Mouse (Mus musculus) lung, postnatal 0 days (tissue): Measurements from ENCODE around the gene Map2k1. TPM values are rescaled to one million over a fixed set of nuclear protein-coding genes. Genes with fewer than 3 reads are reported as not detected.
A peak's percentile ranks its signal among the peaks of the same experiment; 100 is the strongest.

ENCODE experiments used
- ATAC-seq: fragments of 200-750 bp; cut with Nextera tagmentation; 2 replicates; pipeline ENCODE4 v1.8.0; 2017; ENCODE audit warnings: moderate library complexity
- DNase-seq: peaks from one replicate; pipeline ENCODE4 v3.0.0-alpha.2; 2016; ENCODE audit warnings: low spot score
- H3K27ac ChIP-seq: fragments of 300-500 bp; sonication (generic); 2 replicates; pipeline ENCODE4 v1.5.1; 2014; ENCODE audit warnings: antibody characterized with exemption, mild to moderate bottlenecking, low read length, mixed read lengths
- H3K27me3 ChIP-seq: fragments of 300-500 bp; sonication (generic); replicated peaks from 2 replicates; pipeline ENCODE4 v1.6.1; 2014; ENCODE audit warnings: low read length, mixed read lengths; ENCODE audit not compliant: insufficient read depth
- H3K36me3 ChIP-seq: fragments of 300-500 bp; sonication (generic); 2 replicates; pipeline ENCODE4 v1.6.1; 2014; ENCODE audit warnings: low read length, mixed read lengths; ENCODE audit not compliant: insufficient read depth
- H3K4me1 ChIP-seq: fragments of 300-500 bp; sonication (generic); 2 replicates; pipeline ENCODE4 v1.6.1; 2014; ENCODE audit warnings: antibody characterized with exemption, low read depth, low read length, mixed read lengths; ENCODE audit not compliant: insufficient read depth
- H3K4me2 ChIP-seq: fragments of 300-500 bp; sonication (generic); replicated peaks from 2 replicates; pipeline ENCODE4 v1.6.1; 2014; ENCODE audit warnings: low read depth, mild to moderate bottlenecking, low read length, moderate library complexity, mixed read lengths
- H3K4me3 ChIP-seq: fragments of 300-500 bp; sonication (generic); 2 replicates; pipeline ENCODE4 v1.5.1; 2014; ENCODE audit warnings: low read depth, low read length
- H3K9ac ChIP-seq: fragments of 300-500 bp; sonication (generic); replicated peaks from 2 replicates; pipeline ENCODE4 v1.6.1; 2014; ENCODE audit warnings: low read depth, mild to moderate bottlenecking
- H3K9me3 ChIP-seq: fragments of 300-500 bp; sonication (generic); 2 replicates; pipeline ENCODE4 v1.6.1; 2016; ENCODE audit warnings: low read length, mixed read lengths
- CTCF ChIP-seq: IDR thresholded peaks from 2 replicates; pipeline ENCODE4 v1.5.1; 2016; ENCODE audit warnings: antibody characterized with exemption, mild to moderate bottlenecking
- EP300 ChIP-seq: IDR thresholded peaks from 2 replicates; pipeline ENCODE4 v1.6.1; 2016; ENCODE audit warnings: antibody characterized with exemption, mild to moderate bottlenecking, control low read depth
- WGBS: fragments of 180-500 bp; shearing (Covaris S2); extraction: QIAGEN DNeasy Blood & Tissue Kit; methylation state at CpG from one replicate; pipeline ENCODE4 v1.1.7; 2014; 5-methylcytosine and 5-hydroxymethylcytosine counted together
- polyA plus RNA-seq: library from polyadenylated mRNA; unstranded; fragments of >200 nt; fragmentation: Nextera tagmentation; extraction: Ambion mirVana; gene quantifications from 2 replicates; pipeline ENCODE4 v1.2.1, GENCODE M21; 2015

Map2k1 gene
- polyA plus RNA-seq, 1 experiment from 2014 or later: 67.1 TPM

GRCm38 (mm10) chr9:64236056-64236455 is 17.4 kb downstream of the Map2k1 start:
- TF ChIP-seq EP300 (no peak), CTCF (no peak)
- H3K9me3 ChIP-seq: no peaks in the 10 kb centered on the region
- H3K4me1 ChIP-seq: peaks cover 13% of the 10 kb centered on the region; the same call in 1 of the 2 replicates
- no peak overlapping the region for H3K4me2 ChIP-seq
- no peak overlapping the region for H3K27ac ChIP-seq
- ATAC-seq: no peak
- DNase-seq: no peak
- no peaks in the 10 kb centered on the region for H3K36me3 ChIP-seq
- no peaks in the 10 kb centered on the region for H3K27me3 ChIP-seq
- WGBS: 97% methylated on average over 7 of the region's 7 CpGs
- no peak overlapping the region for H3K4me3 ChIP-seq
- no peak overlapping the region for H3K9ac ChIP-seq

- no peaks in the 10 kb centered on the region for H3K27me3 ChIP-seq
- H3K27ac ChIP-seq: peak within 1 kb of the TSS; percentile 43; the same call in 1 of the 2 replicates
- TF ChIP-seq EP300 (no peak), CTCF (no peak)
- DNase-seq (no peak), ATAC-seq (no peak)
- no peak within 1 kb of the TSS for H3K4me2 ChIP-seq
- no peak within 1 kb of the TSS for H3K4me3 ChIP-seq
- no peaks in the 10 kb centered on the region for H3K36me3 ChIP-seq
- H3K4me1 ChIP-seq: peaks cover 13% of the 10 kb centered on the region; the same call in 1 of the 2 replicates
- no peak within 1 kb of the TSS for H3K9ac ChIP-seq
- WGBS: 87% methylated on average over 8 of the region's 8 CpGs
- no peaks in the 10 kb centered on the region for H3K9me3 ChIP-seq
These were observed 18.5 kb downstream of the Map2k1 start, which contains the start of gene Uchl4 for GRCm38 (mm10) chr9:64234768-64235435. Gene Uchl4 (plus strand): TSS chr9:64235201.

GRCm38 (mm10) chr9:64233656-64234055 is 19.8 kb downstream of the Map2k1 start:
- TF ChIP-seq CTCF: no peak
- TF ChIP-seq EP300: peak; percentile 45; the same call in 1 of the 2 replicates
- Histone ChIP-seq H3K4me3 (no peak overlapping the region), H3K36me3 (no peaks in the 10 kb centered on the region), H3K27me3 (no peaks in the 10 kb centered on the region), H3K4me1 (peaks cover 13% of the 10 kb centered on the region; the same call in 1 of the 2 replicates), H3K4me2 (no peak overlapping the region), H3K9me3 (no peaks in the 10 kb centered on the region), H3K9ac (no peak overlapping the region), H3K27ac (peak overlapping the region; percentile 43; the same call in 1 of the 2 replicates)
- ATAC-seq (peak; percentile 86), DNase-seq (peak; percentile 90)
- 43% methylated on average over 5 of the region's 5 CpGs for WGBS

- no peaks in the 10 kb centered on the region for H3K9me3 ChIP-seq
- H3K27me3 ChIP-seq: no peaks in the 10 kb centered on the region
- DNase-seq: no peak
- ATAC-seq: peak; percentile 25; the same call in 1 of the 2 replicates
- H3K4me2 ChIP-seq: no peak overlapping the region
- no peak overlapping the region for H3K9ac ChIP-seq
- H3K4me1 ChIP-seq: peaks cover 13% of the 10 kb centered on the region; the same call in 1 of the 2 replicates
- TF ChIP-seq EP300 (no peak), CTCF (no peak)
- no peak overlapping the region for H3K4me3 ChIP-seq
- H3K27ac ChIP-seq: no peak overlapping the region
- 44% methylated on average over 9 of the region's 9 CpGs for WGBS
- no peaks in the 10 kb centered on the region for H3K36me3 ChIP-seq
These were observed 21.0 kb downstream of the Map2k1 start for GRCm38 (mm10) chr9:64232257-64232957.

- H3K27ac ChIP-seq: no peak overlapping the region
- H3K4me2 ChIP-seq: no peak overlapping the region
- peaks cover 13% of the 10 kb centered on the region; the same call in 1 of the 2 replicates for H3K4me1 ChIP-seq
- WGBS: 71% methylated on average over 3 of the region's 3 CpGs
- H3K9ac ChIP-seq: no peak overlapping the region
- TF ChIP-seq CTCF (no peak), EP300 (no peak)
- DNase-seq: no peak
- H3K9me3 ChIP-seq: no peaks in the 10 kb centered on the region
- no peak for ATAC-seq
- no peak overlapping the region for H3K4me3 ChIP-seq
- H3K27me3 ChIP-seq: no peaks in the 10 kb centered on the region
- no peaks in the 10 kb centered on the region for H3K36me3 ChIP-seq
These were observed 21.8 kb downstream of the Map2k1 start for GRCm38 (mm10) chr9:64231674-64232073.

- Histone ChIP-seq H3K36me3 (no peaks in the 10 kb centered on the region), H3K4me1 (peaks cover 13% of the 10 kb centered on the region; the same call in 1 of the 2 replicates), H3K27me3 (no peaks in the 10 kb centered on the region), H3K27ac (no peak overlapping the region), H3K4me2 (no peak overlapping the region), H3K4me3 (no peak overlapping the region), H3K9me3 (no peaks in the 10 kb centered on the region), H3K9ac (no peak overlapping the region)
- ATAC-seq (no peak), DNase-seq (no peak)
- TF ChIP-seq EP300 (no peak), CTCF (0 out of 2 replicates have a peak, but pooled peaks have one; percentile 7)
- 24% methylated on average over 5 of the region's 5 CpGs for WGBS
These were observed 22.3 kb downstream of the Map2k1 start for GRCm38 (mm10) chr9:64231171-64231570.
